Mouse (Mus musculus): ENCODE data around the gene Atp8b4. TPM values are rescaled to one million over a fixed set of nuclear protein-coding genes. Genes with fewer than 3 reads are reported as not detected.

The Atp8b4 gene
- 5.3 TPM for polyA plus RNA-seq (2017; shearing (Covaris generic))

DNA sequence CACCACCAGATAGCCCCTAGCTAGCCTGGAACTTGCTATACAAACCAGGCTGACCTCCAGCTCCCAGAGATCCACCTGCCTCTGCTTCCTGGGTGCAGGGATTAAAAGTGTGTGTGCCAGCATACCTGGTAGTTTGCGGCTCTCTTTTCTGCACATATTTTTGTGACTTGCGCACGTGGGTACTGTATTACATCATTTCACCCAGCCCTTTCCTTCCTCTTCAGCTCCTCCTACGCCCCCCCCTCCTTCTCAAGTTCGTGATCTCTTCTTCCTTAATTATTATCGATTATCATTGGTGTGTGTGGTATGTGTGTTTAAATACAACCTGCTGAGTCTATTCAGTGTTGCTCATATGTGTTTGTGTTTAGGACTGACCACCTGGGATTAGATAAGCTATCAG, at the start of gene Atp8b4:
Atp8b4 (minus strand) TSS at position 154 of the 400 bp plus-strand sequence.

Other genes with a start within 250 kb of the Atp8b4 start
- not detected for gene Slc27a2, start 51.7 kb upstream of the Atp8b4 start, polyA plus RNA-seq (2017; shearing (Covaris generic))
- 0.65 TPM for gene Hdc, start 118.6 kb upstream of the Atp8b4 start, polyA plus RNA-seq (2017; shearing (Covaris generic))
- gene Gabpb1, start 175.7 kb upstream of the Atp8b4 start, polyA plus RNA-seq (2017; shearing (Covaris generic)) = 57.6 TPM
- gene Usp8, start 206.7 kb upstream of the Atp8b4 start, polyA plus RNA-seq (2017; shearing (Covaris generic)) = 67.3 TPM

Measured in CD4-positive, CD25-positive, alpha-beta regulatory T cell, adult 9 weeks (primary cell).